Mouse (Mus musculus) thymus, postnatal 4 days (tissue): ENCODE measurements around the gene Tmc8.
"Not testable (repeated sequence)": the region's sequence is repeated elsewhere in the genome, so short reads cannot be mapped to it uniquely, and the experiment has no call there.

Source experiments
- DNase-seq: peaks from one replicate; pipeline ENCODE4 v3.0.0; 2021

Gene Tmc8

GRCm38 (mm10) chr11:117826164-117826563, 44.3 kb downstream of the Tmc8 start:
- no peak for DNase-seq

- DNase-seq, result no peak
Measured at GRCm38 (mm10) chr11:117826916-117827315, 45.0 kb downstream of the Tmc8 start.

GRCm38 (mm10) chr11:117827386-117827785, 45.5 kb downstream of the Tmc8 start:
- DNase-seq, result peak; percentile 42

- DNase-seq, result peak; percentile 66
Measured at GRCm38 (mm10) chr11:117828149-117828887, 46.4 kb downstream of the Tmc8 start.

- no peak for DNase-seq
Measured at GRCm38 (mm10) chr11:117828888-117829604, 47.2 kb downstream of the Tmc8 start.

- DNase-seq, result no peak
Measured at GRCm38 (mm10) chr11:117829671-117830215, 47.9 kb downstream of the Tmc8 start.

- DNase-seq, result no peak
Measured at GRCm38 (mm10) chr11:117830401-117830800, 48.5 kb downstream of the Tmc8 start.

GRCm38 (mm10) chr11:117832086-117832969, 50.5 kb downstream of the Tmc8 start:
- peak; percentile 98 for DNase-seq

- DNase-seq, result not testable (repeated sequence)
Measured at GRCm38 (mm10) chr11:117833509-117833908, 51.6 kb downstream of the Tmc8 start.

- DNase-seq, result no peak
Measured at GRCm38 (mm10) chr11:117834086-117834485, 52.2 kb downstream of the Tmc8 start.

GRCm38 (mm10) chr11:117836306-117836705, 54.4 kb downstream of the Tmc8 start:
- DNase-seq, result no peak

GRCm38 (mm10) chr11:117838572-117838971, 56.7 kb downstream of the Tmc8 start:
- DNase-seq, result no peak

GRCm38 (mm10) chr11:117839021-117839420, 57.1 kb downstream of the Tmc8 start:
- DNase-seq, result no peak

- DNase-seq, result no peak
Measured at GRCm38 (mm10) chr11:117840910-117841309, 59.0 kb downstream of the Tmc8 start.
